Mouse (Mus musculus) cerebellum, adult 8-10 months (tissue): ENCODE data around the gene Atp6v0a2.

Source experiments
- DNase-seq: peaks from one replicate; pipeline ENCODE4 v3.0.0; 2022

Atp6v0a2 gene

GRCm38 (mm10) chr5:124637300-124637699, 8.9 kb downstream of the Atp6v0a2 start:
- no peak for DNase-seq

- no peak for DNase-seq
Observed at GRCm38 (mm10) chr5:124637836-124638235, 9.5 kb downstream of the Atp6v0a2 start.

GRCm38 (mm10) chr5:124713741-124714140, 85.4 kb downstream of the Atp6v0a2 start:
- DNase-seq: no peak

GRCm38 (mm10) chr5:124715135-124715534, 86.8 kb downstream of the Atp6v0a2 start:
- no peak for DNase-seq

- DNase-seq: no peak
Observed at GRCm38 (mm10) chr5:124717969-124718368, 89.6 kb downstream of the Atp6v0a2 start.

GRCm38 (mm10) chr5:124718396-124718795, 90.0 kb downstream of the Atp6v0a2 start:
- no peak for DNase-seq

- DNase-seq: no peak
Observed at GRCm38 (mm10) chr5:124723125-124723524, 94.7 kb downstream of the Atp6v0a2 start.

GRCm38 (mm10) chr5:124724997-124725396, 96.6 kb downstream of the Atp6v0a2 start, which contains the start of gene Dnah10:
Gene Dnah10, plus strand, starts transcription at chr5:124725085.
- DNase-seq: no peak

GRCm38 (mm10) chr5:124729662-124730206, 101.4 kb downstream of the Atp6v0a2 start:
- no peak for DNase-seq

- DNase-seq: no peak
Observed at GRCm38 (mm10) chr5:124733961-124734360, 105.6 kb downstream of the Atp6v0a2 start.

- no peak for DNase-seq
Observed at GRCm38 (mm10) chr5:124741898-124742599, 113.7 kb downstream of the Atp6v0a2 start.

GRCm38 (mm10) chr5:124743841-124744240, 115.5 kb downstream of the Atp6v0a2 start:
- DNase-seq: no peak

- no peak for DNase-seq
Observed at GRCm38 (mm10) chr5:124746220-124746619, 117.8 kb downstream of the Atp6v0a2 start.

- DNase-seq: no peak
Observed at GRCm38 (mm10) chr5:124748296-124748695, 119.9 kb downstream of the Atp6v0a2 start.

GRCm38 (mm10) chr5:124751656-124752055, 123.3 kb downstream of the Atp6v0a2 start:
- DNase-seq: no peak

GRCm38 (mm10) chr5:124761011-124761410, 132.6 kb downstream of the Atp6v0a2 start:
- no peak for DNase-seq

- no peak for DNase-seq
Observed at GRCm38 (mm10) chr5:124761787-124762186, 133.4 kb downstream of the Atp6v0a2 start.
